Mouse (Mus musculus): ENCODE measurements around the gene Acad12. TPM values are rescaled to one million over a fixed set of nuclear protein-coding genes. Genes with fewer than 3 reads are reported as not detected.
"Not testable (repeated sequence)": the region's sequence is repeated elsewhere in the genome, so short reads cannot be mapped to it uniquely, and the experiment has no call there.

Acad12 gene
- polyA plus RNA-seq, 1 experiment: 47.0 TPM

DNA sequence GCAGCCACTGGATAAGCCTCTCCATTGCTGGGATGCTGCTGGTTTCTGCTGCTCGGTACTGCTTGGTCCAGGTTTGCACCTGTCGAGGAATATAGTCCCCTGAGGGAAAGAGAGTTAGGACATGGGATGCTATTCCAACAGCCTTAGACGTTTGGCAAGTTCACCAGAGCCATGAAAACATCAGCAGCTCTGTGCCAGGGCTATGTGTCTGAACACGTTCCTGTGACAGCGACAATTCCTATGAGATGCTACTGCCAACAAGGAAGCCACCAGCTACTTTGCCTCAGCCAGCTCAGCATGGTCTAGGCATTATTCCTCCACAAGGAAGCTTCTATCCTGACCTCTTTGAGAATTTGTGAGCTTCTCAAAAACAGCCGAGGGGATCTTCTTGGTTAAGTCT lies 18.6 kb upstream of the Acad12 start:
- DNase-seq: no peak

GRCm38 (mm10) chr5:121634668-121635067 lies 15.9 kb upstream of the Acad12 start:
- H3K27ac ChIP-seq (ENCODE audit: insufficient read depth, low read depth, low read length): no peak overlapping the region
- no peak for DNase-seq
- TF ChIP-seq POLR2A (IDR thresholded peaks at IDR 0.05; ENCODE audit: low read depth, low read length): no peak
- no peak for TF ChIP-seq CTCF (conservative IDR thresholded peaks at IDR 0.05; ENCODE audit: insufficient read depth, insufficient read length, low read depth, low read length)
- no peaks in the 10 kb centered on the region for H3K36me3 ChIP-seq (ENCODE audit: control insufficient read depth, insufficient read depth, low read length)
- 88% methylated on average over 5 of the region's 5 CpGs for WGBS
- no peak overlapping the region for H3K4me3 ChIP-seq (ENCODE audit: insufficient read depth, low read depth, low read length)
- H3K4me1 ChIP-seq (ENCODE audit: control insufficient read depth, insufficient read depth, low read length): no peaks in the 10 kb centered on the region
- H3K27me3 ChIP-seq (replicated peaks; ENCODE audit: control insufficient read depth, insufficient read depth, low read length): no peaks in the 10 kb centered on the region

More for the DNA sequence above, 18.6 kb upstream of the Acad12 start:
- 86% methylated on average over 6 of the region's 6 CpGs for WGBS
- H3K27ac ChIP-seq (ENCODE audit: insufficient read depth, low read depth, low read length): no peak overlapping the region
- H3K27me3 ChIP-seq (replicated peaks; ENCODE audit: control insufficient read depth, insufficient read depth, low read length): no peaks in the 10 kb centered on the region
- no peak overlapping the region for H3K4me3 ChIP-seq (ENCODE audit: insufficient read depth, low read depth, low read length)
- no peaks in the 10 kb centered on the region for H3K36me3 ChIP-seq (ENCODE audit: control insufficient read depth, insufficient read depth, low read length)
- TF ChIP-seq POLR2A (IDR thresholded peaks at IDR 0.05; ENCODE audit: low read depth, low read length) (no peak), CTCF (conservative IDR thresholded peaks at IDR 0.05; ENCODE audit: insufficient read depth, insufficient read length, low read depth, low read length) (no peak)
- H3K4me1 ChIP-seq (ENCODE audit: control insufficient read depth, insufficient read depth, low read length): no peaks in the 10 kb centered on the region

GRCm38 (mm10) chr5:121632804-121633203 lies 14.1 kb upstream of the Acad12 start:
- Histone ChIP-seq H3K36me3 (ENCODE audit: control insufficient read depth, insufficient read depth, low read length) (no peaks in the 10 kb centered on the region), H3K4me1 (ENCODE audit: control insufficient read depth, insufficient read depth, low read length) (no peaks in the 10 kb centered on the region), H3K4me3 (ENCODE audit: insufficient read depth, low read depth, low read length) (no peak overlapping the region), H3K27me3 (replicated peaks; ENCODE audit: control insufficient read depth, insufficient read depth, low read length) (no peaks in the 10 kb centered on the region), H3K27ac (ENCODE audit: insufficient read depth, low read depth, low read length) (no peak overlapping the region)
- WGBS: 59% methylated on average over 3 of the region's 3 CpGs
- DNase-seq: no peak
- no peak for TF ChIP-seq CTCF (conservative IDR thresholded peaks at IDR 0.05; ENCODE audit: insufficient read depth, insufficient read length, low read depth, low read length)
- no peak for TF ChIP-seq POLR2A (IDR thresholded peaks at IDR 0.05; ENCODE audit: low read depth, low read length)

GRCm38 (mm10) chr5:121631106-121631647 lies 12.4 kb upstream of the Acad12 start:
- H3K27ac ChIP-seq (ENCODE audit: insufficient read depth, low read depth, low read length); H3K4me1 ChIP-seq (ENCODE audit: control insufficient read depth, insufficient read depth, low read length); H3K4me3 ChIP-seq (ENCODE audit: insufficient read depth, low read depth, low read length); H3K36me3 ChIP-seq (ENCODE audit: control insufficient read depth, insufficient read depth, low read length); H3K27me3 ChIP-seq (replicated peaks; ENCODE audit: control insufficient read depth, insufficient read depth, low read length): not testable (repeated sequence)
- DNase-seq: peak; percentile 37
- WGBS: 66% methylated on average over 9 of the region's 9 CpGs

- H3K27ac ChIP-seq (ENCODE audit: insufficient read depth, low read depth, low read length): no peak overlapping the region
- TF ChIP-seq POLR2A (IDR thresholded peaks at IDR 0.05; ENCODE audit: low read depth, low read length): no peak
- peak; percentile 89 for TF ChIP-seq CTCF (conservative IDR thresholded peaks at IDR 0.05; ENCODE audit: insufficient read depth, insufficient read length, low read depth, low read length)
- 3% methylated on average over 1 of the region's 1 CpGs for WGBS
- H3K4me3 ChIP-seq (ENCODE audit: insufficient read depth, low read depth, low read length): no peak overlapping the region
- no peaks in the 10 kb centered on the region for H3K27me3 ChIP-seq (replicated peaks; ENCODE audit: control insufficient read depth, insufficient read depth, low read length)
- DNase-seq: peak; percentile 78
- H3K36me3 ChIP-seq (ENCODE audit: control insufficient read depth, insufficient read depth, low read length): no peaks in the 10 kb centered on the region
- H3K4me1 ChIP-seq (ENCODE audit: control insufficient read depth, insufficient read depth, low read length): no peaks in the 10 kb centered on the region
Observed at GRCm38 (mm10) chr5:121627871-121628270, 9.1 kb upstream of the Acad12 start.

GRCm38 (mm10) chr5:121623241-121623640 lies 4.5 kb upstream of the Acad12 start:
- Histone ChIP-seq H3K27me3 (replicated peaks; ENCODE audit: control insufficient read depth, insufficient read depth, low read length) (no peaks in the 10 kb centered on the region), H3K4me1 (ENCODE audit: control insufficient read depth, insufficient read depth, low read length) (peaks cover 6% of the 10 kb centered on the region; the same call in 1 of the 2 replicates), H3K36me3 (ENCODE audit: control insufficient read depth, insufficient read depth, low read length) (no peaks in the 10 kb centered on the region), H3K27ac (ENCODE audit: insufficient read depth, low read depth, low read length) (no peak overlapping the region), H3K4me3 (ENCODE audit: insufficient read depth, low read depth, low read length) (no peak overlapping the region)
- no peak for TF ChIP-seq CTCF (conservative IDR thresholded peaks at IDR 0.05; ENCODE audit: insufficient read depth, insufficient read length, low read depth, low read length)
- TF ChIP-seq POLR2A (IDR thresholded peaks at IDR 0.05; ENCODE audit: low read depth, low read length): no peak
- 89% methylated on average over 3 of the region's 3 CpGs for WGBS
- no peak for DNase-seq

- no peak overlapping the region for H3K27ac ChIP-seq (ENCODE audit: insufficient read depth, low read depth, low read length)
- TF ChIP-seq CTCF (conservative IDR thresholded peaks at IDR 0.05; ENCODE audit: insufficient read depth, insufficient read length, low read depth, low read length): no peak
- TF ChIP-seq POLR2A (IDR thresholded peaks at IDR 0.05; ENCODE audit: low read depth, low read length): no peak
- peaks cover 9% of the 10 kb centered on the region; the same call in 1 of the 2 replicates for H3K4me1 ChIP-seq (ENCODE audit: control insufficient read depth, insufficient read depth, low read length)
- DNase-seq: no peak
- WGBS: 91% methylated on average over 5 of the region's 5 CpGs
- no peaks in the 10 kb centered on the region for H3K27me3 ChIP-seq (replicated peaks; ENCODE audit: control insufficient read depth, insufficient read depth, low read length)
- H3K36me3 ChIP-seq (ENCODE audit: control insufficient read depth, insufficient read depth, low read length): no peaks in the 10 kb centered on the region
- no peak overlapping the region for H3K4me3 ChIP-seq (ENCODE audit: insufficient read depth, low read depth, low read length)
Observed at GRCm38 (mm10) chr5:121621102-121621501, 2.4 kb upstream of the Acad12 start.

GRCm38 (mm10) chr5:121614921-121615320 lies 3.8 kb downstream of the Acad12 start:
- H3K27ac ChIP-seq (ENCODE audit: insufficient read depth, low read depth, low read length): peak overlapping the region; percentile 54; the same call in 1 of the 2 replicates
- not testable (repeated sequence) for H3K36me3 ChIP-seq (ENCODE audit: control insufficient read depth, insufficient read depth, low read length); H3K4me3 ChIP-seq (ENCODE audit: insufficient read depth, low read depth, low read length); H3K4me1 ChIP-seq (ENCODE audit: control insufficient read depth, insufficient read depth, low read length); H3K27me3 ChIP-seq (replicated peaks; ENCODE audit: control insufficient read depth, insufficient read depth, low read length)
- WGBS: 64% methylated on average over 3 of the region's 3 CpGs
- peak; percentile 47 for DNase-seq
